Mouse (Mus musculus): ENCODE data around the gene H2afx. TPM values are rescaled to one million over a fixed set of nuclear protein-coding genes. Genes with fewer than 3 reads are reported as not detected.
"Not testable (repeated sequence)": the region's sequence is repeated elsewhere in the genome, so short reads cannot be mapped to it uniquely, and the experiment has no call there.

H2afx gene
- polyA plus RNA-seq, 1 experiment: 891 TPM

GRCm38 (mm10) chr9:44373386-44373785 lies 38.9 kb downstream of the H2afx start:
- Histone ChIP-seq H3K4me3 (ENCODE audit: control insufficient read depth, insufficient read depth, low read length) (no peak overlapping the region), H3K4me1 (replicated peaks; ENCODE audit: control insufficient read depth, insufficient read depth, low read length) (0 out of 2 replicates have a peak, but pooled peaks cover 2% of the 10 kb centered on the region), H3K27ac (ENCODE audit: control insufficient read depth, insufficient read depth, low read length) (no peak overlapping the region), H3K27me3 (ENCODE audit: control insufficient read depth, insufficient read depth, low read length) (no peaks in the 10 kb centered on the region), H3K36me3 (ENCODE audit: control insufficient read depth, insufficient read depth, low read length) (no peaks in the 10 kb centered on the region)
- DNase-seq: no peak
- TF ChIP-seq CTCF (IDR thresholded peaks at IDR 0.05; ENCODE audit: borderline replicate concordance, control insufficient read depth, extremely low read depth, insufficient read depth, low read length, poor library complexity): no peak
- TF ChIP-seq POLR2A (IDR thresholded peaks at IDR 0.05; ENCODE audit: control insufficient read depth, extremely low read depth, insufficient read depth, low read length, poor library complexity): no peak

- Histone ChIP-seq H3K27me3 (ENCODE audit: control insufficient read depth, insufficient read depth, low read length) (no peaks in the 10 kb centered on the region), H3K4me1 (replicated peaks; ENCODE audit: control insufficient read depth, insufficient read depth, low read length) (peaks cover 12% of the 10 kb centered on the region), H3K27ac (ENCODE audit: control insufficient read depth, insufficient read depth, low read length) (no peak overlapping the region), H3K4me3 (ENCODE audit: control insufficient read depth, insufficient read depth, low read length) (no peak overlapping the region), H3K36me3 (ENCODE audit: control insufficient read depth, insufficient read depth, low read length) (no peaks in the 10 kb centered on the region)
- DNase-seq: no peak
- no peak for TF ChIP-seq CTCF (IDR thresholded peaks at IDR 0.05; ENCODE audit: borderline replicate concordance, control insufficient read depth, extremely low read depth, insufficient read depth, low read length, poor library complexity)
- TF ChIP-seq POLR2A (IDR thresholded peaks at IDR 0.05; ENCODE audit: control insufficient read depth, extremely low read depth, insufficient read depth, low read length, poor library complexity): no peak
- 94% methylated on average over 6 of the region's 6 CpGs for WGBS
Observed at GRCm38 (mm10) chr9:44376141-44376540, 41.6 kb downstream of the H2afx start.

- not testable (repeated sequence) for H3K27me3 ChIP-seq (ENCODE audit: control insufficient read depth, insufficient read depth, low read length); DNase-seq; H3K27ac ChIP-seq (ENCODE audit: control insufficient read depth, insufficient read depth, low read length); H3K36me3 ChIP-seq (ENCODE audit: control insufficient read depth, insufficient read depth, low read length); H3K4me3 ChIP-seq (ENCODE audit: control insufficient read depth, insufficient read depth, low read length)
- 81% methylated on average over 2 of the region's 2 CpGs for WGBS
- H3K4me1 ChIP-seq (replicated peaks; ENCODE audit: control insufficient read depth, insufficient read depth, low read length): peaks cover 12% of the 10 kb centered on the region
Observed at GRCm38 (mm10) chr9:44377335-44377734, 42.8 kb downstream of the H2afx start.

GRCm38 (mm10) chr9:44378153-44378730 lies 43.7 kb downstream of the H2afx start:
- Histone ChIP-seq H3K4me1 (replicated peaks; ENCODE audit: control insufficient read depth, insufficient read depth, low read length) (peaks cover 12% of the 10 kb centered on the region), H3K4me3 (ENCODE audit: control insufficient read depth, insufficient read depth, low read length) (no peak overlapping the region), H3K27ac (ENCODE audit: control insufficient read depth, insufficient read depth, low read length) (no peak overlapping the region), H3K36me3 (ENCODE audit: control insufficient read depth, insufficient read depth, low read length) (peaks cover 8% of the 10 kb centered on the region; the same call in 1 of the 2 replicates), H3K27me3 (ENCODE audit: control insufficient read depth, insufficient read depth, low read length) (no peaks in the 10 kb centered on the region)
- DNase-seq: no peak
- TF ChIP-seq POLR2A (IDR thresholded peaks at IDR 0.05; ENCODE audit: control insufficient read depth, extremely low read depth, insufficient read depth, low read length, poor library complexity) (no peak), CTCF (IDR thresholded peaks at IDR 0.05; ENCODE audit: borderline replicate concordance, control insufficient read depth, extremely low read depth, insufficient read depth, low read length, poor library complexity) (no peak)
- 64% methylated on average over 5 of the region's 5 CpGs for WGBS

- under 1% methylated on average over 83 of the region's 83 CpGs for WGBS
- TF ChIP-seq CTCF (IDR thresholded peaks at IDR 0.05; ENCODE audit: borderline replicate concordance, control insufficient read depth, extremely low read depth, insufficient read depth, low read length, poor library complexity) (peak; percentile 56; the same call in 1 of the 2 replicates), POLR2A (IDR thresholded peaks at IDR 0.05; ENCODE audit: control insufficient read depth, extremely low read depth, insufficient read depth, low read length, poor library complexity) (peak; percentile 88)
- Histone ChIP-seq H3K4me1 (replicated peaks; ENCODE audit: control insufficient read depth, insufficient read depth, low read length) (peaks cover 12% of the 10 kb centered on the region), H3K27ac (ENCODE audit: control insufficient read depth, insufficient read depth, low read length) (peak within 1 kb of the TSS; percentile 33), H3K4me3 (ENCODE audit: control insufficient read depth, insufficient read depth, low read length) (peak within 1 kb of the TSS; percentile 66), H3K36me3 (ENCODE audit: control insufficient read depth, insufficient read depth, low read length) (peaks cover 11% of the 10 kb centered on the region), H3K27me3 (ENCODE audit: control insufficient read depth, insufficient read depth, low read length) (no peaks in the 10 kb centered on the region)
- peak; percentile 99 for DNase-seq
Observed at GRCm38 (mm10) chr9:44379054-44379834, 44.8 kb downstream of the H2afx start, which contains the start of gene Hyou1. Gene Hyou1, plus strand, starts transcription at chr9:44379490.

- TF ChIP-seq POLR2A (IDR thresholded peaks at IDR 0.05; ENCODE audit: control insufficient read depth, extremely low read depth, insufficient read depth, low read length, poor library complexity) (no peak), CTCF (IDR thresholded peaks at IDR 0.05; ENCODE audit: borderline replicate concordance, control insufficient read depth, extremely low read depth, insufficient read depth, low read length, poor library complexity) (0 out of 2 replicates have a peak, but pooled peaks have one; percentile 25)
- H3K27ac ChIP-seq (ENCODE audit: control insufficient read depth, insufficient read depth, low read length): no peak overlapping the region
Observed at GRCm38 (mm10) chr9:44379862-44380261, 45.4 kb downstream of the H2afx start.

More at GRCm38 (mm10) chr9:44379862-44380261, 45.4 kb downstream of the H2afx start:
- Histone ChIP-seq H3K27me3 (ENCODE audit: control insufficient read depth, insufficient read depth, low read length) (no peaks in the 10 kb centered on the region), H3K4me3 (ENCODE audit: control insufficient read depth, insufficient read depth, low read length) (peak overlapping the region; percentile 66), H3K4me1 (replicated peaks; ENCODE audit: control insufficient read depth, insufficient read depth, low read length) (peaks cover 12% of the 10 kb centered on the region), H3K36me3 (ENCODE audit: control insufficient read depth, insufficient read depth, low read length) (peaks cover 17% of the 10 kb centered on the region)
- no peak for DNase-seq
- WGBS: 5% methylated on average over 15 of the region's 15 CpGs
